Mouse (Mus musculus) telencephalon, adult 2 months (tissue): ENCODE measurements around the gene Col4a1.
A peak's percentile ranks its signal among the peaks of the same experiment; 100 is the strongest.

ENCODE experiments used
- DNase-seq: peaks from one replicate; pipeline ENCODE4 v3.0.0-alpha.2; 2011; ENCODE audit warnings: low read depth, low spot score

Col4a1 gene

GRCm38 (mm10) chr8:11268753-11269152, 43.9 kb downstream of the Col4a1 start:
- no peak for DNase-seq

- no peak for DNase-seq
Measured at GRCm38 (mm10) chr8:11266471-11266870, 46.2 kb downstream of the Col4a1 start.

GRCm38 (mm10) chr8:11265971-11266370, 46.7 kb downstream of the Col4a1 start:
- no peak for DNase-seq

GRCm38 (mm10) chr8:11263848-11264247, 48.8 kb downstream of the Col4a1 start:
- DNase-seq = no peak

- no peak for DNase-seq
Measured at GRCm38 (mm10) chr8:11262031-11262735, 50.4 kb downstream of the Col4a1 start.

GRCm38 (mm10) chr8:11259832-11260615, 52.6 kb downstream of the Col4a1 start:
- no peak for DNase-seq

GRCm38 (mm10) chr8:11258517-11259136, 54.0 kb downstream of the Col4a1 start:
- no peak for DNase-seq

- DNase-seq = no peak
Measured at GRCm38 (mm10) chr8:11257079-11258017, 55.3 kb downstream of the Col4a1 start.

- no peak for DNase-seq
Measured at GRCm38 (mm10) chr8:11256405-11256804, 56.2 kb downstream of the Col4a1 start.

GRCm38 (mm10) chr8:11255680-11256079, 56.9 kb downstream of the Col4a1 start:
- DNase-seq = no peak

GRCm38 (mm10) chr8:11254914-11255530, 57.6 kb downstream of the Col4a1 start:
- DNase-seq = no peak

GRCm38 (mm10) chr8:11254510-11254909, 58.1 kb downstream of the Col4a1 start:
- DNase-seq = no peak

GRCm38 (mm10) chr8:11253556-11253955, 59.1 kb downstream of the Col4a1 start:
- peak; percentile 47 for DNase-seq

GRCm38 (mm10) chr8:11253041-11253440, 59.6 kb downstream of the Col4a1 start:
- peak; percentile 60 for DNase-seq

- no peak for DNase-seq
Measured at GRCm38 (mm10) chr8:11252235-11252774, 60.3 kb downstream of the Col4a1 start.

GRCm38 (mm10) chr8:11250149-11250548, 62.5 kb downstream of the Col4a1 start:
- no peak for DNase-seq

GRCm38 (mm10) chr8:11249541-11250058, 63.0 kb downstream of the Col4a1 start:
- no peak for DNase-seq

- no peak for DNase-seq
Measured at GRCm38 (mm10) chr8:11248712-11249111, 63.9 kb downstream of the Col4a1 start.

- DNase-seq = no peak
Measured at GRCm38 (mm10) chr8:11241488-11241887, 71.1 kb downstream of the Col4a1 start.

GRCm38 (mm10) chr8:11234879-11235210, 77.8 kb downstream of the Col4a1 start:
- no peak for DNase-seq
